Mouse (Mus musculus) kidney, embryonic 16.5 days (tissue): ENCODE results near the gene Adcy2. TPM values are rescaled to one million over a fixed set of nuclear protein-coding genes. Genes with fewer than 3 reads are reported as not detected.

Source experiments
- ATAC-seq: fragments of 200-750 bp; cut with Nextera tagmentation; 2 replicates; pipeline ENCODE4 v1.8.0; 2017; ENCODE audit warnings: moderate TSS enrichment; ENCODE audit not compliant: low FRiP score, low TSS enrichment
- H3K27ac ChIP-seq: fragments of 300-500 bp; sonication (generic); 2 replicates; pipeline ENCODE4 v1.5.1; 2014; ENCODE audit warnings: low read length
- H3K27me3 ChIP-seq: fragments of 300-500 bp; sonication (generic); 2 replicates; pipeline ENCODE4 v1.6.1; 2014; ENCODE audit warnings: low read length, control low read depth, mixed read lengths; ENCODE audit not compliant: insufficient read depth
- H3K36me3 ChIP-seq: fragments of 300-500 bp; sonication (generic); 2 replicates; pipeline ENCODE4 v1.6.1; 2014; ENCODE audit warnings: low read length, control low read depth, mixed read lengths; ENCODE audit not compliant: insufficient read depth
- H3K4me1 ChIP-seq: fragments of 300-500 bp; sonication (generic); 2 replicates; pipeline ENCODE4 v1.6.1; 2014; ENCODE audit warnings: low read length, control low read depth, mixed read lengths; ENCODE audit not compliant: insufficient read depth
- H3K4me2 ChIP-seq: fragments of 300-500 bp; sonication (generic); replicated peaks from 2 replicates; pipeline ENCODE4 v1.6.1; 2014; ENCODE audit warnings: low read depth, low read length
- H3K4me3 ChIP-seq: fragments of 300-500 bp; sonication (generic); 2 replicates; pipeline ENCODE4 v1.5.1; 2014; ENCODE audit warnings: mild to moderate bottlenecking, low read length
- H3K9ac ChIP-seq: fragments of 300-500 bp; sonication (generic); replicated peaks from 2 replicates; pipeline ENCODE4 v1.6.1; 2014; ENCODE audit warnings: low read length
- H3K9me3 ChIP-seq: fragments of 300-500 bp; sonication (generic); 2 replicates; pipeline ENCODE4 v1.6.1; 2016; ENCODE audit warnings: low read length, control low read depth
- WGBS: fragments of 180-500 bp; shearing (Covaris S2); extraction: QIAGEN DNeasy Blood & Tissue Kit; methylation state at CpG from one replicate; pipeline ENCODE4 v1.1.7; 2014; 5-methylcytosine and 5-hydroxymethylcytosine counted together
- polyA plus RNA-seq: library from polyadenylated mRNA; unstranded; fragments of >200 nt; fragmentation: Nextera tagmentation; extraction: Ambion mirVana; gene quantifications from 2 replicates; pipeline ENCODE4 v1.2.1, GENCODE M21; 2015

Adcy2 gene
- polyA plus RNA-seq, 1 experiment from 2014 or later = 3.5 TPM

- WGBS = 44% methylated on average over 21 of the region's 21 CpGs
- no peaks in the 10 kb centered on the region for H3K27me3 ChIP-seq
- no peaks in the 10 kb centered on the region; the same call in 1 of the 2 replicates for H3K4me1 ChIP-seq
- H3K9ac ChIP-seq = peak overlapping the region; percentile 35; the same call in 1 of the 2 replicates
- H3K36me3 ChIP-seq = no peaks in the 10 kb centered on the region
- ATAC-seq = peak; percentile 43
- no peaks in the 10 kb centered on the region for H3K9me3 ChIP-seq
- H3K27ac ChIP-seq = 0 out of 2 replicates have a peak overlapping the region, but pooled peaks have one; percentile 10
- peak overlapping the region; percentile 45 for H3K4me2 ChIP-seq
- peak overlapping the region; percentile 25 for H3K4me3 ChIP-seq
Measured at GRCm38 (mm10) chr13:68607652-68608405, 391.5 kb downstream of the Adcy2 start.

GRCm38 (mm10) chr13:68605689-68606126, 393.6 kb downstream of the Adcy2 start:
- no peaks in the 10 kb centered on the region; the same call in 1 of the 2 replicates for H3K4me1 ChIP-seq
- peak; percentile 87 for ATAC-seq
- H3K4me3 ChIP-seq = peak overlapping the region; percentile 23
- no peaks in the 10 kb centered on the region for H3K9me3 ChIP-seq
- H3K4me2 ChIP-seq = peak overlapping the region; percentile 44
- H3K27me3 ChIP-seq = no peaks in the 10 kb centered on the region
- no peaks in the 10 kb centered on the region for H3K36me3 ChIP-seq
- H3K9ac ChIP-seq = no peak overlapping the region; the same call in 1 of the 2 replicates
- 3% methylated on average over 10 of the region's 11 CpGs for WGBS
- no peak overlapping the region for H3K27ac ChIP-seq

DNA sequence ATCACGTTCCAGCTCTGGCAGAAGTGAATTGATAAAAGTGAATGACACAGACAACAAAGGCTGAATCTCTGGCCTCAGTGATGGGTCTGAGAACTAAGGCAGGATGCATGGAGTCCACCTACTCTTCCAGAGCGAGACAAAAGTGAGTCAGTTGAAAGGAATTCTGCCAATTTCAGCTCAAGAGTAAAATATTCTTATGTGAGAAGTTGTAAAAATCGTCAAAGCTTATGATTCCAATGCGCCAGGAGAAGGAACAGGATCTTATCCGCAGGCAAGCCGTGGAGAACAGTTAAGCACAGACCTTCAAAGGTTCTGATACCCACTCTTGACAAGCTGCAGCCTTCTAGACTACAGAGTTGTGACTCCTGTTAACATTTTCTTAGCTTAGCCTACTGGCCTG, 396.3 kb downstream of the Adcy2 start:
- H3K27me3 ChIP-seq = no peaks in the 10 kb centered on the region
- no peak for ATAC-seq
- H3K27ac ChIP-seq = no peak overlapping the region
- no peak overlapping the region for H3K4me2 ChIP-seq
- WGBS = 77% methylated on average over 6 of the region's 6 CpGs
- no peaks in the 10 kb centered on the region for H3K36me3 ChIP-seq
- H3K9me3 ChIP-seq = no peaks in the 10 kb centered on the region
- no peak overlapping the region for H3K9ac ChIP-seq
- H3K4me3 ChIP-seq = no peak overlapping the region
- H3K4me1 ChIP-seq = no peaks in the 10 kb centered on the region; the same call in 1 of the 2 replicates

DNA sequence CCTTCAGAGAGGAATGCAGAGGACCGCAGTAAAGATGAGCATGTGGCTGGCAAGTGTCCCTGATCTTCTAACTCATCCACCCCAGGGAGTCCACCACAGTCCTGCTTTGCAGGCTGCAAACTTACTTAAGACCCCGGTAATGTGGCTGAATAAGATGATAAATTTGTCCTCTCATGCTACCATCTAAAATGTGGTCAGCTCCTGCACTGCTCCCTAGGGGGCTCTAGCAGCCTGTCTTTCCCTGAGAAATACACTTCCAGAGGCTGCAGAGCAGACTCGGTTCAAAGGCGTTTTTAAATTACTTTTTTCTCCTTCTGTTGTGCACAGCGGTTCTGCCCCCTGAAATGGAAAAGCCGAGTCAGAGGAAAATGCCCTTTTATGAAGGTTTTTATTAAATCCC, 398.2 kb downstream of the Adcy2 start:
- WGBS = 8% methylated on average over 6 of the region's 6 CpGs
- H3K4me2 ChIP-seq = no peak overlapping the region
- H3K36me3 ChIP-seq = no peaks in the 10 kb centered on the region
- H3K27ac ChIP-seq = no peak overlapping the region
- no peaks in the 10 kb centered on the region for H3K4me1 ChIP-seq
- H3K9ac ChIP-seq = no peak overlapping the region
- ATAC-seq = no peak
- H3K4me3 ChIP-seq = no peak overlapping the region
- no peaks in the 10 kb centered on the region for H3K27me3 ChIP-seq
- no peaks in the 10 kb centered on the region for H3K9me3 ChIP-seq

GRCm38 (mm10) chr13:68598953-68599352, 400.4 kb downstream of the Adcy2 start:
- no peaks in the 10 kb centered on the region for H3K4me1 ChIP-seq
- no peak overlapping the region for H3K9ac ChIP-seq
- ATAC-seq = no peak
- no peak overlapping the region for H3K27ac ChIP-seq
- no peaks in the 10 kb centered on the region for H3K9me3 ChIP-seq
- H3K4me3 ChIP-seq = no peak overlapping the region
- 0 out of 2 replicates have a peak, but pooled peaks cover 4% of the 10 kb centered on the region for H3K36me3 ChIP-seq
- H3K4me2 ChIP-seq = no peak overlapping the region
- no peaks in the 10 kb centered on the region for H3K27me3 ChIP-seq

DNA sequence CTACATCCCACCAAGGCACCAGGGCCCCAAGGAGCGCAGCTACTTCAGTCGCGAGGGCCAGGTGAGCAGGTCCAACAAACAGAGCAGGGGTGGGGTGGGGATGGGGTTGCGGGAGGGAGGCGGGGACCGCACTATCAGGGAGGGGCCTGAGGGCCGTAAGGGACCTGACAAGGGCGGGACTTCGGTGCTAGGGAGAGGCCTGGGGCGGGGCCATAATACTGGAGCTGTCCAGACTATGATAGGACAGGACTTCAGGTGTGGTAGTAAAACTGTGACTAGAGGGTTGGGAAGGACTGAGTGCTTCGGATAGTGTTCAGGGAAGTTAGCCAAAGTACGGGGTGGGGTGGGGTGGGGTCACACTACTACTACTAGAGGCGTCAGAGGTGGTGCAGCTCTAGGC, 401.7 kb downstream of the Adcy2 start:
- peak overlapping the region; percentile 51 for H3K4me2 ChIP-seq

DNA sequence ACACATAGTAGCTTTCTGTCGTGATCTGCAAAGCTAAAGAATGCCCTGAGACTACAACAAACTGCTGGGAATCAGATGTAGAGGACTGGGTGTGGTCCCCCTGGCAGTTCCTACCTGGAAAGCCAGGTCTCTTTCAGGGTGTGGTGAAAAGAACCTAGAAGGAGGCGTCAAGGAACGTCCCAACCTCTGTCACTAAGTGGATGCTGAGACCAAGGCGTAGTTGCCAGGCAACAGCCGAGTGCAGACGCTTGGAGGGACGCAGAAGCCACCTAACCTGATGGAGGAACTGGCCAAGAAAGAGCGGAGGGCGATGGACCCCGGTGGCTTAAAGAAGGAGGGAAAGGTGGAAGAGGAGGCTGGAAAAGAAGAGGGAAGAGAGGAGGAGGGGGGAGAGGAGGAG, 402.1 kb downstream of the Adcy2 start, which contains the start of gene 1700001L19Rik:
1700001L19Rik (plus strand) TSS at position 223 of the 400 bp plus-strand sequence.
- Histone ChIP-seq H3K9me3 (no peaks in the 10 kb centered on the region), H3K4me1 (no peaks in the 10 kb centered on the region), H3K9ac (no peak within 1 kb of the TSS), H3K27ac (no peak within 1 kb of the TSS), H3K36me3 (peaks cover 18% of the 10 kb centered on the region), H3K27me3 (no peaks in the 10 kb centered on the region), H3K4me3 (peak within 1 kb of the TSS; percentile 23), H3K4me2 (peak within 1 kb of the TSS; percentile 51)
- 10% methylated on average over 10 of the region's 10 CpGs for WGBS
- no peak for ATAC-seq

More for the DNA sequence above, 401.7 kb downstream of the Adcy2 start:
- Histone ChIP-seq H3K4me3 (peak overlapping the region; percentile 23), H3K4me1 (no peaks in the 10 kb centered on the region), H3K27me3 (no peaks in the 10 kb centered on the region), H3K27ac (no peak overlapping the region), H3K36me3 (peaks cover 13% of the 10 kb centered on the region), H3K9me3 (no peaks in the 10 kb centered on the region), H3K9ac (no peak overlapping the region)
- 15% methylated on average over 13 of the region's 13 CpGs for WGBS
- peak; percentile 77 for ATAC-seq

GRCm38 (mm10) chr13:68593797-68594196, 405.5 kb downstream of the Adcy2 start:
- no peak overlapping the region for H3K9ac ChIP-seq
- H3K4me3 ChIP-seq = no peak overlapping the region
- 79% methylated on average over 1 of the region's 1 CpGs for WGBS
- H3K27ac ChIP-seq = no peak overlapping the region
- H3K4me2 ChIP-seq = no peak overlapping the region
- H3K9me3 ChIP-seq = no peaks in the 10 kb centered on the region
- H3K27me3 ChIP-seq = no peaks in the 10 kb centered on the region
- peaks cover 47% of the 10 kb centered on the region for H3K36me3 ChIP-seq
- H3K4me1 ChIP-seq = peaks cover 4% of the 10 kb centered on the region; the same call in 1 of the 2 replicates
- no peak for ATAC-seq

- no peaks in the 10 kb centered on the region for H3K9me3 ChIP-seq
- no peak overlapping the region for H3K4me3 ChIP-seq
- no peak overlapping the region for H3K9ac ChIP-seq
- peaks cover 89% of the 10 kb centered on the region for H3K36me3 ChIP-seq
- no peak overlapping the region for H3K4me2 ChIP-seq
- no peak for ATAC-seq
- no peak overlapping the region for H3K27ac ChIP-seq
- H3K4me1 ChIP-seq = peaks cover 10% of the 10 kb centered on the region
- no peaks in the 10 kb centered on the region for H3K27me3 ChIP-seq
Measured at GRCm38 (mm10) chr13:68588352-68588751, 411.0 kb downstream of the Adcy2 start.

- Histone ChIP-seq H3K27me3 (no peaks in the 10 kb centered on the region), H3K36me3 (peaks cover 63% of the 10 kb centered on the region), H3K27ac (no peak overlapping the region), H3K4me2 (no peak overlapping the region), H3K4me3 (no peak overlapping the region), H3K4me1 (peaks cover 16% of the 10 kb centered on the region), H3K9me3 (no peaks in the 10 kb centered on the region), H3K9ac (no peak overlapping the region)
- ATAC-seq = no peak
- 91% methylated on average over 7 of the region's 7 CpGs for WGBS
Measured at GRCm38 (mm10) chr13:68585441-68585840, 413.9 kb downstream of the Adcy2 start.
